Mouse (Mus musculus): ENCODE measurements at regions not wholly inside any gene's neighbourhood (a gene's known extent, or its start where the extent isn't known, plus 50 kb on each side); places are given as distances from the start of the nearest gene placed in this dataset.

DNA sequence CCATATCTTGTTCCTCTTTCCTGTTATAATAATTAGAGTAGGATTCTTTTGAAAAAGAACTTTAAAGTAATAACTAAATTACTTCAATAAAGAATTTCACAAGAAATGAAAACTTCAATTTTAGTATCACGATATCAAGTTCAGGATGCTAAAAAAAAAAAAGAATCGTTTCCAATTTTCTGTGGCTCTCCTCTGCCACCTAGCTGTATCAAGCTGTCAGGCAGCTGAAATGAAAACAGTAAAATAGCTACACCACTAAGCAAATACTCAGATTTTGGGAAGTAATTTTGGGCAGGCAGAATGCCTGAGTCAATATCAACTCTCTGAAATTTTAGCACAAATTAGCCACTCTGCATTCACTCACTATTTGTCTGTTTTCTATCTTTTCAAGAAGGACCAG is 694.5 kb upstream of the Arrdc3 start:
- DNase-seq (ENCODE audit: low spot score in 2 of 2): no peak

- DNase-seq (ENCODE audit: low spot score in 2 of 2): no peak
Observed at GRCm38 (mm10) chr13:80195065-80195605, 688.0 kb upstream of the Arrdc3 start.

GRCm38 (mm10) chr13:80224110-80224509 is 659.1 kb upstream of the Arrdc3 start:
- DNase-seq (ENCODE audit: low spot score in 2 of 2): no peak

- DNase-seq (ENCODE audit: low spot score in 2 of 2): no peak
Observed at GRCm38 (mm10) chr13:80231381-80231780, 651.8 kb upstream of the Arrdc3 start.

GRCm38 (mm10) chr13:80235254-80236032 is 647.7 kb upstream of the Arrdc3 start:
- no peak for DNase-seq (ENCODE audit: low spot score in 2 of 2)

DNA sequence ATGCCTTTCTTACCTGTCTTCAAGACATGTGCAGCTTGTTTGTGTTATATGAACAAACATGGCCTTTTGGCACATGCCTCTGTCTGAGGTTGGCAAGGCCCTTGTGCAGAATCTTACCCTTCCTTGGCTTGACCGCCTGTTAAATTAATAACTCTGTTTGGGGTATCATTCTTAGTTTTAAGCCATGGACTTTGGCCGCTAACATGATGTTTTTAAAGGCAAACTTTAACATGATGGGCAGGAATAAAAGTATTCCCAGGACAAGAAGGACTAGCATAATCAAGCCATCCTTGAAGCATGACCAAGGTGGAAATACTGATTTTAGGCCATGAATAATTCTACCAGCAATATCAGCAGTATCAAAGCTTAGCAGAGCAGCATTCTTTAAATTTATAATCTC is 620.4 kb upstream of the Arrdc3 start:
- DNase-seq (ENCODE audit: low spot score in 2 of 2): no peak

DNA sequence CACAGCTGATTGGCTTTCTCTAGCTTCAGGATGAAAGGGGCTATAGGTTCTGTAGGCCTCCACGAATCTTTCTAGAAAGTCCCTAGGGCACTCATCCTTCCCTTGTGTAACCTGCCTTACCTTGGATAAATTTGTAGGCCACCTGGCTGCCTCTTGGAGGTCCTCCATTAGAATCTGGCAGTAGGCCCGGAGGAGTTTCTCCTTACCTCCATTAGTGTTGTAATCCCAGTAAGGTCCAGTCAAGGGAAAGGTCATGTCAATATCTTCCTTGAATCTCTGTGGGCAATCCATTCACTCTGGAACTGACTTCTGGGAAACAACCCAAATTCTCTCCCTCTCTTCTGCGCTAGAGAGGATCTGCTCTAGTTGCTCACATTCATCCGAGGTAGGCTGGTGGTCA is 616.1 kb upstream of the Arrdc3 start:
- DNase-seq (ENCODE audit: low spot score in 2 of 2): no peak

DNA sequence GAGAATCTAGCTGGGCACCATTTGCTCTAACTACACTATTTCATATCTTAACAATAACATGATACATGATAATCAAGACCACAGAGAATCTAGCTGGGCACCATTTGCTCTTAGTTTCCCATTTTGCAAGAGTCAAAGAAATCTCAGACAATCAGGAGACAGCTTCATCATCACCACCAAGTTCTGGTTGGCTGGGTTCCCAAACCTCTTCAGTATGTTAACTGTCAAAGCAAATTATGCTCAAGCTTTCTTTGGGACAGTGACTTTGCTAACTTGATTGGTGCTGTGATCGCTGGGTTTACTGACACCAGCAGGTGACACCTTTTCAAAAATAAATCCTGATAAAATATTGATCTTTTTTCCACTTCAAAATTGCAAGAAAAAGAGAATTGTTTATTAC is 609.2 kb upstream of the Arrdc3 start:
- DNase-seq (ENCODE audit: low spot score in 2 of 2): no peak

- no peak for DNase-seq (ENCODE audit: low spot score in 2 of 2)
Observed at GRCm38 (mm10) chr13:80291744-80292515, 591.3 kb upstream of the Arrdc3 start.

DNA sequence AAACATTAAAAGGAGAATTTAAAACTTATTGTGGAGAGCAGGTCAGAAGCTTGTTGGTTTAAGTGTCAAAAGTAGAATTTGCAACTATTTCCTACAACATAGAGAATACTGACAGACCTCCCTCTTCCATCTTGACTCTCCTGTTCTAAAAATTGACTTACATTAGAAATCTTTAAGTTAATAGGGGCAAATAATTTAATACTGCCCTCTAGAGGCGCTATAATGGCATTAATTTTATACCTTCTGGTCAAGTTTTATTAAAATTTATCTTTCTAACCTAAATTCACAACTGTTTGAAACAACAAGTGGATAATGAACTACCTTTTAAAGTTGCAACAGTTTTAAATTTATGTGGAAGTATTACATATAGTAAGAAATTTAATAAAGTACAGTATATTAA is 587.5 kb upstream of the Arrdc3 start:
- no peak for DNase-seq (ENCODE audit: low spot score in 2 of 2)

- DNase-seq (ENCODE audit: low spot score in 2 of 2): no peak
Observed at GRCm38 (mm10) chr13:80334073-80334704, 549.0 kb upstream of the Arrdc3 start.

DNA sequence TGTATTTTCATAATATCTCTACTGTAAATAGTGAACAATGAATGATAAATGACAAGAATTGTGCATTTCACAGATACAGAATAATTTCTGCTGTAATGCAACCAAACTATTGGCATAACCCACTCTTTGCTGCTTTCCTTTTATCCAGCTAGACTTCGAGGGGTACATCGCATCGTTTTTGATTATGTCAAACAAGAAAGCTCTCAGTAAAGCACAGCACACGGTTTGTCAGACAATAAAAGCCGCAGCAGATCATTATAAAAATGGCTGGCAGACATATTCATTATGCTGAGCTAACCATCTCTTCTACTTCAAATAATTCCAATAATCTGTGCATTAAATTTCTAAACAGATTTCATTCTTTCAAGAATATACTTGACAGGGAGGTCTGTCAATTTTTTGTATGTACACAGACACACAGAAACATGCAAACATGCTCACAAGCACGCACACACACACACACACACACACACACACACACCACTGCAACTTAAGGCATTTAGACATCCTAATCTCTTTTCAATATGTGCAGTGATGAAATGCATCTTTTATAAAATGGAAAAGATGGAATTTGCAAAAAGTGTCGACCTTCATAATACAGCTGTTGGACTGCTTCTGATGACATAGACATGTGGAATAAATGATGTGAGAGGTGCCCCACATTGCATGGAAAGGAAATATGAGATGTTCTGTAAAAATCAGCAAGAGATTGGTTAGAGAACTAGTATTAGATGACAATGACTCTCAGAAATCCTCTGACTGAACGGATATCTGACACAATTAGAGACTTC is 548.1 kb upstream of the Arrdc3 start:
- DNase-seq (ENCODE audit: low spot score in 2 of 2): no peak

DNA sequence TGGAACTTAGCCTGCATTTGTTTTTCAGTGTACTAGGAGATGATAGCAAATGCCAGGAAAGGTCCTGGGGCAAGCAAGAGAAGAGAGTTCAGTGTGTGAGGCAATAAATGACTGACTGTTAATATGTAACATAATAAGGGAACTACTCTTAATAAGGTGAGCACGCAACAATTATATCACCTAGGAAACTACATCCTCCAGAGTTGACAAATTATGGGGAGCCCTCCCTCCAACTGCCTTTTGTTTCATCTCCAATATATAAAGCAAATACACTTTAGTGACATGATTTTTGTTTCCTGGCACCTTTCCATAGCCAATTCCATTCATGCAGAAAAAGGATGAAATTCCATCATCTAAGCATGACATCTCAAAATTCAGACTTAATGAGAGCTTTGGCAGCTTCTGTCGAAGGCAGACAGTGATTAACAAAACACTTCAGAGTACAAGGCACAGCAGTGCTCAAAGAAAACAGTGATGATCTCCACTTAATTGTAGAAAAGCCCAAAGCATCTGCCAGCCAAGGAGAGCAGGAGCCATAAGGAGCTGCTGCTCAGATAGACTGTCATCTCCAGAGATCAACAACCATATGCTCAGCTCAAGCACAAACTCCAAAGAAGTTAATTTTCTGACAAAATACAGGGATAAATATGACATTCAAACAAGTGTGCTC is 536.1 kb upstream of the Arrdc3 start:
- DNase-seq (ENCODE audit: low spot score in 2 of 2): peak in 1 of 2 experiments; percentile 2

GRCm38 (mm10) chr13:80365964-80366363 is 517.2 kb upstream of the Arrdc3 start:
- no peak for DNase-seq (ENCODE audit: low spot score in 2 of 2)

GRCm38 (mm10) chr13:80370491-80370890 is 512.7 kb upstream of the Arrdc3 start:
- DNase-seq (ENCODE audit: low spot score in 2 of 2): no peak

GRCm38 (mm10) chr13:80381280-80381965 is 501.8 kb upstream of the Arrdc3 start:
- no peak for DNase-seq (ENCODE audit: low spot score in 2 of 2)

DNA sequence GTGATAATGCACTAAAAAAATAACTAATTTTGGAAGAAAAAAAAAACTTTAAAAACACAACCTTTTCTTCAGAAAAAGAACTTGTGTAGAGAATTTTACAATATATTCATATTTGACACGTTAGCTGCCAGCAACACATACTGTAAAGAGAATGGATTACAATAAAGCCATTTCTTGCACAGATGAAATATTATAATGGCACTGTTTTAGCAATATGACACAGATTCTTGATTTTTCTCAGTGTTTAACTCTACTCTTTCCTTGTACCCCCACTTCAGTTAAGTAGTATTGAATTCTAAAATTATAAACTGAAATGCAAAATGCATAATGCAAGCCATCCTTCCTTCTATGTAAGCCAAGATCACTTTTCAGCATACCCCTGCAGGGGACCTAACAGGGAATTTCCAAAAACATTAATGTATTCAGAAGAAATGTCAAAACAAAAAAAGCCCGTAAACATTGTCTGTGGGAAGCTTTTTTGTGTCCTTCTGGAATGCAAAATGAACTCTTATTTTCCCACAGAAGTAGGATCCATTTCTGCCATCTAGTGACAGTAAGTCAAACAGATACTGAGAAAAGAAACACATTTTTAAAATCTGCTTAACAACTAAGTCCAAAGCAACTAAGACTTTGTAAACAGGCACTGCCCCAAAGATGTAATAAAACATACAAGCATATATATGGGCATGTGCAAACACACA is 501.1 kb upstream of the Arrdc3 start:
- DNase-seq (ENCODE audit: low spot score in 2 of 2): no peak

DNA sequence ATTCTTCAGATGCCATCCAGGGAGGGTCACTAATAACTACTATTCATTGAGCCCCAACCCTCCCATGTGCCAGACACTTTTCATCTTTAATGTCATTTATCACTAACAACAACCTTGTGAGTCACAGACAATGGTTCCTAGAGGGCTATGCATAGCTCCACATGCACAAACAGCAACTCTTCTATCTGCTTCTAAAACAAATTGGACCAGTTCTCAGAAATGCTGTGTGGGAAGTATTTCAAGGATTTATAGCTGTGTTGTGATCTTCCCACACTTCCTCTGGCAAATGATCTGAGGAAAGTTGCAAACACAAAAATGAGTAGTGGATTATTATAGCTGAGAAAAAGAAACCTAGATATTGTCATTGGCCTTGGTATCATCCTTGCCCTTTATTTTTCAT is 474.3 kb upstream of the Arrdc3 start:
- no peak for DNase-seq (ENCODE audit: low spot score in 2 of 2)

GRCm38 (mm10) chr13:80409790-80410433 is 473.3 kb upstream of the Arrdc3 start:
- no peak for DNase-seq (ENCODE audit: low spot score in 2 of 2)
